Mouse (Mus musculus) mesoderm, embryonic 11.5 days (tissue): ENCODE measurements around the gene Sult6b2.

Source experiments
- DNase-seq: peaks from one replicate; pipeline ENCODE4 v3.0.0-alpha.2; 2012; ENCODE audit warnings: low read depth, low spot score

The Sult6b2 gene

GRCm38 (mm10) chr6:142779045-142779811 lies 25.1 kb downstream of the Sult6b2 start:
- peak; percentile 32 for DNase-seq

- DNase-seq = no peak
These were observed 27.4 kb downstream of the Sult6b2 start for GRCm38 (mm10) chr6:142776935-142777334.

- no peak for DNase-seq
These were observed 30.7 kb downstream of the Sult6b2 start for GRCm38 (mm10) chr6:142773566-142773965.

GRCm38 (mm10) chr6:142771643-142772042 lies 32.7 kb downstream of the Sult6b2 start:
- no peak for DNase-seq

GRCm38 (mm10) chr6:142769896-142770295 lies 34.4 kb downstream of the Sult6b2 start:
- DNase-seq = no peak

- no peak for DNase-seq
These were observed 37.0 kb downstream of the Sult6b2 start for GRCm38 (mm10) chr6:142767305-142767704.

GRCm38 (mm10) chr6:142764933-142765332 lies 39.4 kb downstream of the Sult6b2 start:
- no peak for DNase-seq

GRCm38 (mm10) chr6:142759633-142760032 lies 44.7 kb downstream of the Sult6b2 start:
- DNase-seq = no peak

- no peak for DNase-seq
These were observed 45.7 kb downstream of the Sult6b2 start for GRCm38 (mm10) chr6:142758562-142758961.

GRCm38 (mm10) chr6:142757976-142758375 lies 46.3 kb downstream of the Sult6b2 start:
- DNase-seq = no peak

- DNase-seq = no peak
These were observed 46.9 kb downstream of the Sult6b2 start for GRCm38 (mm10) chr6:142757334-142757965.

GRCm38 (mm10) chr6:142756507-142757333 lies 47.6 kb downstream of the Sult6b2 start, which contains the start of gene Cmas:
Gene Cmas, plus strand, starts transcription at chr6:142756686.
- peak; percentile 83 for DNase-seq

- no peak for DNase-seq
These were observed 51.7 kb downstream of the Sult6b2 start for GRCm38 (mm10) chr6:142752331-142753246.

GRCm38 (mm10) chr6:142751365-142751764 lies 52.9 kb downstream of the Sult6b2 start:
- DNase-seq = peak; percentile 12

- DNase-seq = no peak
These were observed 56.1 kb downstream of the Sult6b2 start for GRCm38 (mm10) chr6:142748057-142748708.

- no peak for DNase-seq
These were observed 57.1 kb downstream of the Sult6b2 start for GRCm38 (mm10) chr6:142747165-142747564.

- DNase-seq = no peak
These were observed 57.5 kb downstream of the Sult6b2 start for GRCm38 (mm10) chr6:142746765-142747164.

- no peak for DNase-seq
These were observed 58.8 kb downstream of the Sult6b2 start for GRCm38 (mm10) chr6:142745484-142745883.

GRCm38 (mm10) chr6:142743193-142743592 lies 61.1 kb downstream of the Sult6b2 start:
- DNase-seq = no peak

GRCm38 (mm10) chr6:142741763-142742162 lies 62.5 kb downstream of the Sult6b2 start:
- DNase-seq = no peak

GRCm38 (mm10) chr6:142738637-142739036 lies 65.7 kb downstream of the Sult6b2 start:
- DNase-seq = no peak
